Mouse (Mus musculus) right cerebral cortex, postnatal 25 days (tissue): ENCODE data around the gene Hepacam.

Experiments used
- DNase-seq: peaks from one replicate; pipeline ENCODE4 v3.0.0; 2022

Hepacam gene

GRCm38 (mm10) chr9:37367301-37368080 lies at the start of gene Hepacam:
TSS of gene Hepacam (plus strand) at chr9:37367351.
- DNase-seq = no peak

DNA sequence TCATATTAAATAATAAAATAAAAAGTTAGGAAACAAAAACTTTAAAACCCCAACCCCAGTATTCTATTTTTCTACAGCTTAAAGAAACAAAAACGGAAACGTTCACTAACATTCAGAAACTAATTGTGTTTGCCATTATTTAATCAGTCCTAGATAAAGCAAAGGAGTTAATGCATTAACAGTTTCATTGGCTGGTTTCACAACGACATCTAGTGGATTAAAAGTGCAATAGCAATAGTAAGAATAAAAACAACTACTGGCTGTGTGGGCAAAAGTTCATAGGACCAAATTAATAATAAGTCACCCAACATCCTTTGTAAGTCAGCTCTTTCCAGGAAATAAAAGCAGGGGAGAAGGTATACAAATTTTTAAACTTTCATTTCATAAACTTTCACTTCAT lies 37.7 kb upstream of the Hepacam start:
- DNase-seq = no peak

GRCm38 (mm10) chr9:37345406-37345805 lies 21.7 kb upstream of the Hepacam start:
- DNase-seq = no peak

GRCm38 (mm10) chr9:37347184-37347987 lies 19.8 kb upstream of the Hepacam start:
- no peak for DNase-seq

GRCm38 (mm10) chr9:37347988-37348642 lies 19.0 kb upstream of the Hepacam start, which contains the start of gene Ccdc15:
TSS of gene Ccdc15 (minus strand) at chr9:37348432.
- peak; percentile 98 for DNase-seq

DNA sequence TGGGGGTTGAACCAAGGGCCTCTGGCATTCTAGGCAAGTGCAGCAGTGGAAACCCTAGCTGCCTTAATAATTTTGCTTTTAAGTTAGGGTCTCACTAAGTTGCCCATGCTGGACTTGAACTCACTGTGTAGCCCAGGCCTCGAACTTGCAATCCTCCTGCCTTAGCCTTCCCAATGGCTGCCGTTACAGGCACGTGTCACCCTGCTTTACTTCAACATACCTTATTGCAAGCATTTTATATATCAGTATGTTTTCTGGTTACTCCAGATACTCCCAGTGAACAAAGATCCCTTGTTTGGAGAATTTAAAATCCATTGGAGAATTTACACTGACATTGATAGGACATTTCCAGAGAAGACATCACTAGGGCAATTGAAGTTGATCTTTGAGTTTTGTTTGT lies 18.1 kb upstream of the Hepacam start:
- DNase-seq = no peak

GRCm38 (mm10) chr9:37351266-37351665 lies 15.9 kb upstream of the Hepacam start:
- DNase-seq = no peak

- DNase-seq = no peak
Observed at GRCm38 (mm10) chr9:37354485-37354884, 12.7 kb upstream of the Hepacam start.

DNA sequence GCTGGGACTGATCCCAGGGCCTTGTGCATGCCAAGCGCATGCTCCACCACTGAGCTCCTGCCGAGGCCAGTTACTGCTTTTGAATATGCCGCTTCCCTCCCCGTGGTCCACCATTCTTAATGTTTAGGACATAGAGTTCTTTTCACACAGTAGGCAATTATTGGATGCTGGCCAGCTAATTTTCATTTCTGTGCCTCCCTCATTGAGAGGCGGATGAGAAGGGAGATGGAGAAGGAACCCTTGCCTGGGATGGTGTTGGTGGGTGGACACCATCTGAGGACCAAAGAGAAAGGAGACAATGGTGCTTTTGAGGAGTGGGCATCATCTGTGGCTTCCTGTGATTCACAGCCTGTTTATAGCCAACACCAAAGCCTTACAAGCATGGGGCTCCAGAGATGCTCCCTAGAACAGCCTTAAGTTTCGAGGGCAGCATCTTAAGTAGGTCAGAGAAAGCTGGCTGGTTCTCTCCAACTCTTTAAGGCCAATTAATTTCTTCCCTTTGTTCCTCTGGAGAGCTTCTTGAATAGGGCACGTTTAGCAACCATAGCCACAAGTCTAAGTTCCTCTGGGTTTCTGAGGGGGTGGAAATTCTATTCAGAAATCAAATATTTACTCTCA lies 8.3 kb upstream of the Hepacam start:
- no peak for DNase-seq

- peak; percentile 75 for DNase-seq
Observed at GRCm38 (mm10) chr9:37359331-37360220, 7.6 kb upstream of the Hepacam start.

DNA sequence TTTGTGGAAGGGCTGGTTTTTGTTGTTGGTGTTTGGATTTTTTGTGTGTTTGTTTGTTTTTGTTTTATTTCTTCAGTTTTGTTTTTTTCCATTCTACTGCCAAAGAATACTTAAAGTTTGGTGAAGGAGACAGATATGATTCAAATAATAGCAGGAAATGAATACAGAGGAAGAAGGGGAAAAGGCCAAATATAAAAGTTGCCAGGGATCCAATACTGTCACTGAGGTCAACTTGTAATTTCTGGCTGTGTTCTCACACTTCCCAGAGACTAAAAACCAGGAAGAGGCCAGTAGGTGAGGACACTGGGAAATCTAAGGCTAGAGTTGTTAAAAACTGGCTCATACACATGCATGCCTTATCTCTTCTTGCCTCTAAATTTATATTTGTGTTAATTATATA lies 5.1 kb upstream of the Hepacam start:
- no peak for DNase-seq

- DNase-seq = no peak
Observed at GRCm38 (mm10) chr9:37362881-37363280, 4.3 kb upstream of the Hepacam start.

GRCm38 (mm10) chr9:37363551-37363950 lies 3.6 kb upstream of the Hepacam start:
- DNase-seq = no peak

DNA sequence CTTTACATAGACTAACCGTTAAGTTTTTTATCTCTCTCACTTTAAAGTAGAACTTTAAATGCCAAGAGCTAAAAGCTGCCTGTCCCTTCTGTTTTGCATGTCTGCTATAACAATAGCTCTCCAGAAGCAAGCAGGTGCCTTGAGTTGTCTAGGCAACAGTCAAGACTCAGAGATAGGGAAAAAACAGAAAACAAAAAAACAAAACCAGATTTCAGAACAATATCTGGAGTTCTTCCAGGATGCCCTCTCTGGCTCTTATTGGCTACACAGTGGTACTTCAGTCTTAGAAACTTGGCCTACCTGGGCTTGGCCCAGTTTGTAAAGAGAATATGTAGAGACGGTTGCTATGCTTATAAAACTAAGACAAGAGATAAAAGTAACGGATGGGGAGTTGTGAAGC lies 2.8 kb upstream of the Hepacam start:
- no peak for DNase-seq

DNA sequence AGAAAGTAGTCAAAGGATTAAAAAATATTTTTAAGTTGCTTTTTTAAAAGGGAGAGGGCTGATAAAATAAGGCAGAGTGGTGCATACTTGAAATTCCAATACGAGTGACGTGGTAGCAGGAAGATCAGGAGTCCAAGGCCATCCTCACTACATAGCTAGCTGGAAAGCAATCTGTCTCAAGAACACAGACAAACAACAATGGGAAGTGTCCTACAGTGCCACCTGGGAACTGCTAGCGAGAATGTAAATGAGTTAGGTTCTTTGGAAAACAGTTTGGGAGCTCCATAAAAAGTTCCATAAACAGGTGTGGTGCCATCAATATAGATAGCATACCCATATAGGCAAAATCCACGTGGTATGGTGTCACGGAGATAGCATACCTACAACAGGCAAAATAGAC lies 1.4 kb upstream of the Hepacam start:
- no peak for DNase-seq

DNA sequence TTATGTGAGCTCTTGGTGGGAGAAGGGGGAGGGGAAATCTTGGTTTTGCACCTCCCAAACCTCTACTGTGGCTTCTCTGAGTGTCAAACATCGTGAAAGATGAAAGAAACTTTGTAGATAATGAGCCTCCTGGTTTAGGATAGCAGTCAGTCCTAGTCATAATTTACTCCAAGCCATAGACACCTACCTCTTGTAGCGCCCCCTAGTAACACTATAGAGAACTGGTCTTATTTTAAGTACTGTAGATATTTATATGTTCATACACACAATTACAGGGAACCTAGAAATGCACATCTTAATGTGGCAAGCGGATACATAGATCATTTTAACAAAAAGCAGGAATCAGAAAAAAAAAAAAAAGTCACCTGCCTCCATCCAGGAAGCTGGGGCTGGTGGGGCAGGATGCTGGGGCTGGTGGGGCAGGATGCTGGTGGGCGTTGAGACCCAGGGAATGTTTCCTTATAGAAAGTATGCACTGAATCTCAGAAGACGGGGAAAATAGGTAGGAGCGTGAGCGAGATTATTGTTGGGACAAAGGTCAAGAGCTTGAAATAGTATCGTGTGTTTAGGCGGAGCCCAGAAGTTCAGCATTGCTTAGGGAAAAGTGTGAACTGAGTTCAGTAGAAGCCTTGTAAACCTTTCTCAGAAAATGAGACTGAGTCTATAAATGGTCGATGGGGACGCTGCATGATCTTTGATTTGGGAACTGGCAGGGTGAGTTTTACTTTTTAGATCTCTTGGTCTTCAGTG lies 1.1 kb downstream of the Hepacam start:
- no peak for DNase-seq

- no peak for DNase-seq
Observed at GRCm38 (mm10) chr9:37368860-37369259, 1.7 kb downstream of the Hepacam start.

DNA sequence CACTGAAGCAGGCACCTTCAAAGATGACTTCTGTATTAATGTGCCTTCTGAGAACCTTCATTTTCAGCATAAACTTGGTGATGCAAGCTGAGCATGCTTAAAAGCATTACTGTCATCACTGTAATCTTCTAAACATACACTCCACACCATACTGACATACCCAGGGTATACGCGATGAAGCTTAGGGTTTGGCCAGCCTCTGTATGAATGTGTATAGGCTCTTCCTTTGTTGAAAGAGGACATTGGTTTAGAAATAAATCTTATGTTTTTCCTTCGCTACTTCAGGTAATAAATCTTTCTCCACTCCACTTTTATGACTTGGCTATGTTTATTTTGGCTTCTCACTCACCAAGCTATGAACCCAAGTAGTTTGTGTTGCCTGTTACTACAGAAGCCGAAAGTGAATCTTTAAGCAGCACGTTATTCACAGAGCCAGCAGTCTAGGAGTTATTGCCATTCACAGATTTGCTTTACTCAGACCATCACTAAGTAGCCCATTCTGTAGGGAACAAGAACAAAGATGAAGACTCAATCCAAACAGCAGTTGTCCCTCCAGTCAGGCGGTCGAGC lies 4.2 kb downstream of the Hepacam start:
- DNase-seq = no peak

DNA sequence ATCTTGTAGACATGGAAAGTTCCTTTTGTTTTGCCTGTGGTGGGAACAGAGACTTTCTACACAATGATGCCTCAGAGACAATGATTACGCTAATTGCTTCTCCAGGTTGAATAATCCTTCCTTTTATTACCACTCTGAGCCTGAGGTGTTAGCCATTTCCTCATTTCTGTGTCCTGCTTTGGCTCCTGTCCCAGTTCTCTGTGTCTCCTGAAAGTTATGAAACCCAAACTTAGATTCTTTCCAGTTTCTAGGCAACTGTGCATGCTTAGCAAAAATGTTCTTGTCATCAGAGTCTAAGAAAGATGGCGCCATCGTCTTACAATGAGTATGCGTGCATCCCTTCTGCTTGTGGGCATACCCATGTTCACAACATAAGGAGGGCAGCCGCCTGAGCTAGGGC lies 8.6 kb downstream of the Hepacam start:
- no peak for DNase-seq

GRCm38 (mm10) chr9:37383161-37383560 lies 16.0 kb downstream of the Hepacam start:
- DNase-seq = no peak
